Mouse (Mus musculus) limb, embryonic 14.5 days (tissue): Measurements from ENCODE around the gene Tfdp1. TPM values are rescaled to one million over a fixed set of nuclear protein-coding genes. Genes with fewer than 3 reads are reported as not detected.

Experiments used
- ATAC-seq: fragments of 200-750 bp; cut with Nextera tagmentation; 2 replicates; pipeline ENCODE4 v1.8.0; 2017; ENCODE audit warnings: low read depth, moderate number of reproducible peaks, moderate TSS enrichment; ENCODE audit not compliant: low FRiP score
- DNase-seq: peaks from one replicate; pipeline ENCODE4 v3.0.0-alpha.2; 2015; ENCODE audit warnings: low spot score
- H3K27ac ChIP-seq: fragments of 300-500 bp; sonication (generic); replicated peaks from 2 replicates; pipeline ENCODE4 v1.5.1; 2014; ENCODE audit warnings: low read depth, mild to moderate bottlenecking, low read length, moderate library complexity, mixed read lengths
- H3K27me3 ChIP-seq: fragments of 300-500 bp; sonication (generic); 2 replicates; pipeline ENCODE4 v1.6.1; 2014; ENCODE audit warnings: low read length, mixed read lengths; ENCODE audit not compliant: control insufficient read depth, insufficient read depth
- H3K36me3 ChIP-seq: fragments of 300-500 bp; sonication (generic); 2 replicates; pipeline ENCODE4 v1.6.1; 2014; ENCODE audit warnings: mild to moderate bottlenecking, low read length, moderate library complexity, mixed read lengths; ENCODE audit not compliant: control insufficient read depth, insufficient read depth
- H3K4me1 ChIP-seq: fragments of 300-500 bp; sonication (generic); 2 replicates; pipeline ENCODE4 v1.6.1; 2014; ENCODE audit warnings: antibody characterized with exemption, low read length, mixed read lengths; ENCODE audit not compliant: control insufficient read depth, insufficient read depth
- H3K4me2 ChIP-seq: fragments of 300-500 bp; sonication (generic); replicated peaks from 2 replicates; pipeline ENCODE4 v1.6.1; 2014; ENCODE audit warnings: low read depth, mild to moderate bottlenecking, low read length, moderate library complexity; ENCODE audit not compliant: severe bottlenecking
- H3K4me3 ChIP-seq: fragments of 300-500 bp; sonication (generic); replicated peaks from 2 replicates; pipeline ENCODE4 v1.5.1; 2014; ENCODE audit warnings: low read length
- H3K9ac ChIP-seq: fragments of 300-500 bp; sonication (generic); 2 replicates; pipeline ENCODE4 v1.6.1; 2014; ENCODE audit warnings: mild to moderate bottlenecking, low read depth, low read length, moderate library complexity; ENCODE audit not compliant: severe bottlenecking
- H3K9me3 ChIP-seq: fragments of 300-500 bp; sonication (generic); 2 replicates; pipeline ENCODE4 v1.6.1; 2016; ENCODE audit warnings: low read length; ENCODE audit not compliant: control insufficient read depth
- POLR2A ChIP-seq: fragments of 200-500 bp; IDR thresholded peaks from 2 replicates; pipeline ENCODE4 v1.8.0; 2012; ENCODE audit warnings: inconsistent platforms, mild to moderate bottlenecking, moderate library complexity, borderline replicate concordance; ENCODE audit not compliant: insufficient read depth, insufficient read length; ENCODE audit errors: extremely low read depth
- WGBS: fragments of 180-500 bp; shearing (Covaris S2); extraction: QIAGEN DNeasy Blood & Tissue Kit; methylation state at CpG from one replicate; pipeline ENCODE4 v1.1.7; 2014; 5-methylcytosine and 5-hydroxymethylcytosine counted together
- polyA plus RNA-seq, 2 experiments: library from polyadenylated mRNA; depleted of rRNA in 1 of 2; stranded (reverse) in 1 of 2; unstranded in 1 of 2; fragments of >200 nt; fragmentation: Nextera tagmentation in 1 of 2; extraction: Ambion mirVana in 1 of 2; gene quantifications; 2 replicates each; pipeline versions ENCODE4 v1.2.1 to v1.2.3; 2012 to 2014

Tfdp1 gene
- polyA plus RNA-seq, 2 experiments: 162 to 230 TPM

- peaks cover 98% of the 10 kb centered on the region for H3K36me3 ChIP-seq
- no peak overlapping the region for H3K27ac ChIP-seq
- no peak for TF ChIP-seq POLR2A
- H3K4me1 ChIP-seq: no peaks in the 10 kb centered on the region
- H3K9ac ChIP-seq: no peak overlapping the region
- no peak overlapping the region for H3K4me3 ChIP-seq
- no peak for ATAC-seq
- H3K9me3 ChIP-seq: no peaks in the 10 kb centered on the region
- H3K27me3 ChIP-seq: no peaks in the 10 kb centered on the region
- no peak overlapping the region for H3K4me2 ChIP-seq
- no peak for DNase-seq
- WGBS: 88% methylated on average over 7 of the region's 7 CpGs
These were observed 21.7 kb downstream of the Tfdp1 start for GRCm38 (mm10) chr8:13360213-13360612.

GRCm38 (mm10) chr8:13361865-13362264, 23.3 kb downstream of the Tfdp1 start:
- no peak for TF ChIP-seq POLR2A
- ATAC-seq (no peak), DNase-seq (no peak)
- no peaks in the 10 kb centered on the region for H3K27me3 ChIP-seq
- no peak overlapping the region for H3K27ac ChIP-seq
- peaks cover 98% of the 10 kb centered on the region for H3K36me3 ChIP-seq
- H3K9ac ChIP-seq: no peak overlapping the region
- no peak overlapping the region for H3K4me3 ChIP-seq
- H3K4me2 ChIP-seq: no peak overlapping the region
- WGBS: 98% methylated on average over 6 of the region's 6 CpGs
- H3K9me3 ChIP-seq: no peaks in the 10 kb centered on the region
- no peaks in the 10 kb centered on the region for H3K4me1 ChIP-seq

- no peak overlapping the region for H3K4me3 ChIP-seq
- no peak overlapping the region for H3K9ac ChIP-seq
- 93% methylated on average over 8 of the region's 8 CpGs for WGBS
- no peak for DNase-seq
- no peaks in the 10 kb centered on the region for H3K27me3 ChIP-seq
- ATAC-seq: no peak
- TF ChIP-seq POLR2A: no peak
- no peaks in the 10 kb centered on the region for H3K9me3 ChIP-seq
- no peaks in the 10 kb centered on the region for H3K4me1 ChIP-seq
- H3K36me3 ChIP-seq: peaks cover 89% of the 10 kb centered on the region
- H3K27ac ChIP-seq: no peak overlapping the region
- no peak overlapping the region for H3K4me2 ChIP-seq
These were observed 34.7 kb downstream of the Tfdp1 start for GRCm38 (mm10) chr8:13373151-13373662.

- WGBS: 92% methylated on average over 7 of the region's 7 CpGs
- Histone ChIP-seq H3K9ac (no peak overlapping the region), H3K4me2 (no peak overlapping the region), H3K27me3 (no peaks in the 10 kb centered on the region), H3K36me3 (peaks cover 26% of the 10 kb centered on the region), H3K4me3 (no peak overlapping the region), H3K9me3 (no peaks in the 10 kb centered on the region), H3K27ac (no peak overlapping the region), H3K4me1 (no peaks in the 10 kb centered on the region)
- DNase-seq (no peak), ATAC-seq (no peak)
- no peak for TF ChIP-seq POLR2A
These were observed 43.1 kb downstream of the Tfdp1 start for GRCm38 (mm10) chr8:13381630-13382029.

- ATAC-seq (no peak), DNase-seq (no peak)
- Histone ChIP-seq H3K27me3 (no peaks in the 10 kb centered on the region), H3K4me2 (no peak overlapping the region), H3K4me3 (no peak overlapping the region), H3K27ac (no peak overlapping the region), H3K9me3 (no peaks in the 10 kb centered on the region), H3K9ac (no peak overlapping the region), H3K4me1 (no peaks in the 10 kb centered on the region), H3K36me3 (peaks cover 22% of the 10 kb centered on the region)
- TF ChIP-seq POLR2A: no peak
- WGBS: 87% methylated on average over 3 of the region's 3 CpGs
These were observed 44.0 kb downstream of the Tfdp1 start for GRCm38 (mm10) chr8:13382536-13382935.

- Histone ChIP-seq H3K4me2 (no peak overlapping the region), H3K27me3 (no peaks in the 10 kb centered on the region), H3K4me1 (no peaks in the 10 kb centered on the region), H3K4me3 (no peak overlapping the region), H3K27ac (no peak overlapping the region), H3K9ac (no peak overlapping the region), H3K9me3 (no peaks in the 10 kb centered on the region), H3K36me3 (peaks cover 19% of the 10 kb centered on the region)
- TF ChIP-seq POLR2A: no peak
- ATAC-seq (no peak), DNase-seq (no peak)
- WGBS: 92% methylated on average over 4 of the region's 4 CpGs
These were observed 44.4 kb downstream of the Tfdp1 start for GRCm38 (mm10) chr8:13382999-13383398.
